Mouse (Mus musculus): ENCODE results near the gene Acy3. TPM values are rescaled to one million over a fixed set of nuclear protein-coding genes. Genes with fewer than 3 reads are reported as not detected.

Acy3 gene
- polyA plus RNA-seq, 1 experiment from 2014 or later = 2.8 TPM

DNA sequence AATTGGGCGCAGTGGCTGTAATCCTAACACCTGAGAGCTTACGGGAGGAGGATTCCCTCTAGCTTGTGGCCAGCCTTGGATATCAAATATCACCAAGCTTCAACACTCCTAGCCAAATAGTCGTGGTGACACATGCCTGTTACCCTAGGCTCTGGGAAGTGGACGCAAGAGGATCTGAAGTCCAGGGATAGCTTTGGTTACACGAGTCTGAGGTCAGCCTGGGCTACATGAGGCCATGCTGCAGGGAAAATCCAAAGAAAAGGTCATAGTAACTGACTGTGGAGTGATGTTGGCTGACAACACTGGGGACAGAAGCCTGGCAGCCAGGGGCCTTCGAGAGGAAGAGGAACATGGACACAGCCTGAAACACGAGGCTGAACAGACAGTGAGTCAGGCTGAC, 9.7 kb downstream of the Acy3 start:
- no peak overlapping the region for H3K9ac ChIP-seq (replicated peaks)
- H3K4me1 ChIP-seq = peaks cover 13% of the 10 kb centered on the region
- no peak for ATAC-seq (ENCODE audit: low FRiP score)
- H3K4me2 ChIP-seq = no peak overlapping the region
- no peaks in the 10 kb centered on the region for H3K9me3 ChIP-seq (replicated peaks)
- 79% methylated on average over 7 of the region's 7 CpGs for WGBS
- H3K27me3 ChIP-seq (replicated peaks) = no peaks in the 10 kb centered on the region
- H3K36me3 ChIP-seq = no peaks in the 10 kb centered on the region
- H3K4me3 ChIP-seq (replicated peaks) = no peak overlapping the region
- H3K27ac ChIP-seq (replicated peaks) = no peak overlapping the region

- WGBS = 86% methylated on average over 8 of the region's 8 CpGs
- Histone ChIP-seq H3K4me2 (no peak overlapping the region), H3K27me3 (replicated peaks) (no peaks in the 10 kb centered on the region), H3K9me3 (replicated peaks) (no peaks in the 10 kb centered on the region), H3K27ac (replicated peaks) (no peak overlapping the region), H3K9ac (replicated peaks) (no peak overlapping the region), H3K4me1 (peaks cover 19% of the 10 kb centered on the region), H3K36me3 (no peaks in the 10 kb centered on the region), H3K4me3 (replicated peaks) (no peak overlapping the region)
- no peak for ATAC-seq (ENCODE audit: low FRiP score)
Observed at GRCm38 (mm10) chr19:3996747-3997146, 10.4 kb downstream of the Acy3 start.

DNA sequence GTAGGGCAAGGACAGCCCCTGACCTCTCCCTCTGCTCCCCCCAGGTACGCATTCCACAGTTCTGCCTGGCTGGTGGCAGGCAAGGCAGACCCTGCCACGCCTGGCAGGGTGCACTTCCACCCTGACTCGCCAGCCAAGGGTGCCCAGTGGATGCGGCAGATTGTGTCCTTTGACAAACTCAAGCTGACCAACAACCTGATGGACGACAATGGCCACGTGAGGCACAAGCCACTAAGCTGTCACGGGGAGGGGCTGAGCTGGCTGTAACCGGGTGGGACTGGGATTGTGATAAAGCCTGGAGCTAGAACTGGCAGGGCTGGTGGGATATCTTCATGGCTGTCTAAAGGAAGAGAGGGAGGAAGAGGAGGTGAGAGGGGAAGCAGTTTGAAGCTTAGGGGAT, 10.9 kb downstream of the Acy3 start:
- H3K36me3 ChIP-seq = no peaks in the 10 kb centered on the region
- ATAC-seq (ENCODE audit: low FRiP score) = no peak
- no peaks in the 10 kb centered on the region for H3K9me3 ChIP-seq (replicated peaks)
- peaks cover 22% of the 10 kb centered on the region for H3K4me1 ChIP-seq
- H3K4me3 ChIP-seq (replicated peaks) = no peak overlapping the region
- H3K27ac ChIP-seq (replicated peaks) = no peak overlapping the region
- H3K4me2 ChIP-seq = no peak overlapping the region
- WGBS = 69% methylated on average over 8 of the region's 8 CpGs
- H3K27me3 ChIP-seq (replicated peaks) = no peaks in the 10 kb centered on the region
- no peak overlapping the region for H3K9ac ChIP-seq (replicated peaks)

GRCm38 (mm10) chr19:3998335-3998734, 12.0 kb downstream of the Acy3 start:
- no peaks in the 10 kb centered on the region for H3K9me3 ChIP-seq (replicated peaks)
- no peak for ATAC-seq (ENCODE audit: low FRiP score)
- no peak overlapping the region for H3K4me2 ChIP-seq
- H3K27me3 ChIP-seq (replicated peaks) = no peaks in the 10 kb centered on the region
- no peak overlapping the region for H3K4me3 ChIP-seq (replicated peaks)
- WGBS = 81% methylated on average over 8 of the region's 8 CpGs
- H3K4me1 ChIP-seq = peaks cover 22% of the 10 kb centered on the region
- H3K36me3 ChIP-seq = no peaks in the 10 kb centered on the region
- no peak overlapping the region for H3K27ac ChIP-seq (replicated peaks)
- H3K9ac ChIP-seq (replicated peaks) = no peak overlapping the region

GRCm38 (mm10) chr19:3999121-3999730, 12.9 kb downstream of the Acy3 start:
- Histone ChIP-seq H3K27ac (replicated peaks) (no peak overlapping the region), H3K4me1 (peaks cover 22% of the 10 kb centered on the region), H3K36me3 (no peaks in the 10 kb centered on the region), H3K9me3 (replicated peaks) (no peaks in the 10 kb centered on the region), H3K27me3 (replicated peaks) (no peaks in the 10 kb centered on the region), H3K4me3 (replicated peaks) (peak overlapping the region; percentile 83), H3K4me2 (peak overlapping the region; percentile 80), H3K9ac (replicated peaks) (peak overlapping the region; percentile 44)
- ATAC-seq (ENCODE audit: low FRiP score) = no peak
- WGBS = 85% methylated on average over 9 of the region's 9 CpGs

- no peaks in the 10 kb centered on the region for H3K27me3 ChIP-seq (replicated peaks)
- peak within 1 kb of the TSS; percentile 93 for H3K9ac ChIP-seq (replicated peaks)
- peak within 1 kb of the TSS; percentile 83 for H3K4me3 ChIP-seq (replicated peaks)
- under 1% methylated on average over 64 of the region's 64 CpGs for WGBS
- no peaks in the 10 kb centered on the region for H3K9me3 ChIP-seq (replicated peaks)
- peak within 1 kb of the TSS; percentile 97 for H3K27ac ChIP-seq (replicated peaks)
- peaks cover 22% of the 10 kb centered on the region for H3K4me1 ChIP-seq
- H3K36me3 ChIP-seq = no peaks in the 10 kb centered on the region
- peak; percentile 92 for ATAC-seq (ENCODE audit: low FRiP score)
- peak within 1 kb of the TSS; percentile 80 for H3K4me2 ChIP-seq
Observed at GRCm38 (mm10) chr19:4000119-4000900, 13.9 kb downstream of the Acy3 start, which contains the start of the genes Nudt8 and Gm49405. TSS of gene Nudt8 (plus strand) at chr19:4000580. TSS of gene Gm49405 (plus strand) at chr19:4000626.

- peak overlapping the region; percentile 93 for H3K9ac ChIP-seq (replicated peaks)
- H3K4me3 ChIP-seq (replicated peaks) = peak overlapping the region; percentile 83
- WGBS = 18% methylated on average over 17 of the region's 17 CpGs
- H3K4me1 ChIP-seq = peaks cover 22% of the 10 kb centered on the region
- peak overlapping the region; percentile 97 for H3K27ac ChIP-seq (replicated peaks)
- peak; percentile 15 for ATAC-seq (ENCODE audit: low FRiP score)
- peaks cover 4% of the 10 kb centered on the region for H3K36me3 ChIP-seq
- H3K9me3 ChIP-seq (replicated peaks) = no peaks in the 10 kb centered on the region
- H3K4me2 ChIP-seq = peak overlapping the region; percentile 80
- H3K27me3 ChIP-seq (replicated peaks) = no peaks in the 10 kb centered on the region
Observed at GRCm38 (mm10) chr19:4000949-4001525, 14.7 kb downstream of the Acy3 start.

- Histone ChIP-seq H3K4me3 (replicated peaks) (peak overlapping the region; percentile 83; the same call in 1 of the 2 replicates), H3K27me3 (replicated peaks) (no peaks in the 10 kb centered on the region), H3K9ac (replicated peaks) (no peak overlapping the region; the same call in 1 of the 2 replicates), H3K36me3 (peaks cover 11% of the 10 kb centered on the region), H3K4me2 (peak overlapping the region; percentile 80), H3K9me3 (replicated peaks) (no peaks in the 10 kb centered on the region), H3K4me1 (peaks cover 22% of the 10 kb centered on the region), H3K27ac (replicated peaks) (peak overlapping the region; percentile 97; the same call in 1 of the 2 replicates)
- no peak for ATAC-seq (ENCODE audit: low FRiP score)
- WGBS = 86% methylated on average over 5 of the region's 5 CpGs
Observed at GRCm38 (mm10) chr19:4001752-4002151, 15.4 kb downstream of the Acy3 start.

GRCm38 (mm10) chr19:4003112-4003511, 16.7 kb downstream of the Acy3 start, which contains the start of gene Doc2g:
TSS of gene Doc2g (plus strand) at chr19:4003313.
- Histone ChIP-seq H3K9me3 (replicated peaks) (no peaks in the 10 kb centered on the region), H3K4me2 (no peak within 1 kb of the TSS), H3K4me3 (replicated peaks) (no peak within 1 kb of the TSS), H3K27me3 (replicated peaks) (no peaks in the 10 kb centered on the region), H3K9ac (replicated peaks) (no peak within 1 kb of the TSS; the same call in 1 of the 2 replicates), H3K4me1 (peaks cover 22% of the 10 kb centered on the region), H3K27ac (replicated peaks) (no peak within 1 kb of the TSS), H3K36me3 (peaks cover 25% of the 10 kb centered on the region)
- ATAC-seq (ENCODE audit: low FRiP score) = no peak
- 68% methylated on average over 1 of the region's 1 CpGs for WGBS

GRCm38 (mm10) chr19:4003641-4004040, 17.3 kb downstream of the Acy3 start:
- peaks cover 30% of the 10 kb centered on the region for H3K36me3 ChIP-seq
- H3K9ac ChIP-seq (replicated peaks) = no peak overlapping the region
- 77% methylated on average over 12 of the region's 12 CpGs for WGBS
- peaks cover 22% of the 10 kb centered on the region for H3K4me1 ChIP-seq
- no peak overlapping the region for H3K27ac ChIP-seq (replicated peaks)
- no peaks in the 10 kb centered on the region for H3K9me3 ChIP-seq (replicated peaks)
- ATAC-seq (ENCODE audit: low FRiP score) = no peak
- no peak overlapping the region for H3K4me3 ChIP-seq (replicated peaks)
- H3K4me2 ChIP-seq = no peak overlapping the region
- H3K27me3 ChIP-seq (replicated peaks) = no peaks in the 10 kb centered on the region

DNA sequence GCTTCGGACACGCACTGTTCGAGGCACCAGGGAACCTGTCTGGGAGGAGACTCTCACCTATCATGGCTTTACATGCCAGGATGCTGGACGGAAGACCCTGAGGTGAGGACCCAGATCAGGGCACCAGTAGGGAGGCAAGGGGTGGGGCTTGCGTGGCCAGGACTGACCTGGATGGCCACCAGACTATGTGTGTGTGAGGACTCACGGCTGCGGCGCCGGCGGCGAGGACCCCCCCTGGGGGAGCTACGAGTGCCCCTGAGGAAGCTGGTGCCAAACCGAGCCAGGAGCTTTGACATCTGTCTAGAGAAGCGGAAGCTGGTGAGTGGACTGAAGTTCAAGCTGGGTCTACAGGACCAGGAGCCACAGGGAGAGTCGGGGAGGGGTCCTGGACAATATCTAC, 18.0 kb downstream of the Acy3 start:
- 88% methylated on average over 15 of the region's 15 CpGs for WGBS
- peaks cover 20% of the 10 kb centered on the region for H3K4me1 ChIP-seq
- H3K36me3 ChIP-seq = peaks cover 36% of the 10 kb centered on the region
- H3K27me3 ChIP-seq (replicated peaks) = no peaks in the 10 kb centered on the region
- no peak for ATAC-seq (ENCODE audit: low FRiP score)
- no peak overlapping the region for H3K9ac ChIP-seq (replicated peaks)
- H3K4me2 ChIP-seq = no peak overlapping the region
- H3K9me3 ChIP-seq (replicated peaks) = no peaks in the 10 kb centered on the region
- H3K27ac ChIP-seq (replicated peaks) = no peak overlapping the region
- H3K4me3 ChIP-seq (replicated peaks) = no peak overlapping the region
